Mouse (Mus musculus): ENCODE data around the gene Hist1h4b.
A peak's percentile ranks its signal among the peaks of the same experiment; 100 is the strongest.
"Not testable (repeated sequence)": the region's sequence is repeated elsewhere in the genome, so short reads cannot be mapped to it uniquely, and the experiment has no call there.

Hist1h4b gene

DNA sequence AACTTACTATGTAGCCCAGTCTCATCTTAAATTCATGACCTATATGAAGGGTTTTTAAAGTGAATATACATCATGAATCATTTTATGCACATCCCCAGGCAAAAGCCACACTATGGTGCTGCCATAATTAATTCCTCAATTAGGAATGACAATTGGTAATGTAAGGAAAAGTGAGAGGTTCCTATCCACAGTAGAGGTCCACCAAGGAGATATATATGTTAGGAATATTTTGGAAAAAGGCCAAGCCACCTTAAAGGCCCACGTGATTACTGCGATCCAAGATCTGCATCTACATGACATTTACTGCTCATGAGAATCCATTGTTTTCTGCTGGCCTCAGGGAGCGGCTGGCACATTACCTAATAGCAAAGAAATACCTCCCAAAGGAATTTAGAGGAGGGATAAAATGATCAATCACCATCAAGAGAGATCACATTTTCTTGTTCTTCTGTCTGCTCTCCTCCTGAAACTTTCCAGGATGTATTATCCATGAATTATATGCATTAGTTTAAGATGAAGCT is 2.5 kb downstream of the Hist1h4b start:
- DNase-seq, result no peak

DNA sequence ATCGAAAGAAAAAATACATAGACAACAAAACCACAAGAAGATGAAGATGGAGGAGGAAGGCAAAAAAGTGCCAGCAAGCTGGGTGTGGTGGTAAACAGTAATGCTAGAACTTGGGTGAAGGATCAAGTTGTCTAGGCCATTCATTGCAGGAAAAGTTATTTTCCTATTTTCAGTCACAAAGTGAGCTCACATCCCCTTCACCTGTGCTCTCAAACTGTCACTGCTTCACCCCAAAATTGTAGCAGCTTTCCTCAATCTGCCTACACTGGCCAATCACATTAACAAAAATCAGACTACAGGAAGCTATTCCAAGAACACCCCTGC is 3.1 kb downstream of the Hist1h4b start:
- DNase-seq, result peak in 1 of 2 experiments; percentile 34

DNA sequence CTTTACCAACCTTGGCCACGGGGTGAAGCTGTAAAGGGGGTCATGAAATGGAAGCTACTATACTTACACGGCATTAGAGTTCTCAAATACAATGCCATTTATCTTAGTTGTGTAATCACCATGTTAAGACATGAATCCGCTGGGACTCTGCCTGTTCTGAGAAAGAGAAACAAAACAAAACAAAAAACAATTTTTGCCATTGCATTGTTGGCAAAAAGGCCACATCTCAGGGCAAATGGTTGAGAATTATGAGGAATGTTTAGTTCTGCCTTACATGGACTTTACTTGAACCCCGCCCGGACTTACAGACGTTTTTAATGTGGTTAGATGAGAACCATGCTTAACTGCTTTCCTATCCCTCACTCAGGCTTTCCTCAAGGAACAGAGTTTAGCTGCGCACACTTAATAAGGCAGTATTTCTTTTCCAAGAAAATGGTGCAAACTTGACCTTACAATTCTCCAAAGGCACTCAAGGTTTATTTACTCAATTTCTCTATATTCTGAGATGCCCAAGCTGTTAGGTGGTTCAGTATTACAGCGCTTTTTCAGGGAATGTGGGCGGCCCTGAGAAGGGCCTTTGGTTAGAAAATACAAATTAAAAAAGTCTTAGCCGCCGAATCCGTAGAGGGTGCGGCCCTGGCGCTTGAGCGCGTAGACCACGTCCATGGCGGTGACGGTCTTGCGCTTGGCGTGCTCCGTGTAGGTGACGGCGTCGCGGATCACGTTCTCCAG is 3.6 kb downstream of the Hist1h4b start:
- DNase-seq, result peak in 1 of 2 experiments; percentile 63

DNA sequence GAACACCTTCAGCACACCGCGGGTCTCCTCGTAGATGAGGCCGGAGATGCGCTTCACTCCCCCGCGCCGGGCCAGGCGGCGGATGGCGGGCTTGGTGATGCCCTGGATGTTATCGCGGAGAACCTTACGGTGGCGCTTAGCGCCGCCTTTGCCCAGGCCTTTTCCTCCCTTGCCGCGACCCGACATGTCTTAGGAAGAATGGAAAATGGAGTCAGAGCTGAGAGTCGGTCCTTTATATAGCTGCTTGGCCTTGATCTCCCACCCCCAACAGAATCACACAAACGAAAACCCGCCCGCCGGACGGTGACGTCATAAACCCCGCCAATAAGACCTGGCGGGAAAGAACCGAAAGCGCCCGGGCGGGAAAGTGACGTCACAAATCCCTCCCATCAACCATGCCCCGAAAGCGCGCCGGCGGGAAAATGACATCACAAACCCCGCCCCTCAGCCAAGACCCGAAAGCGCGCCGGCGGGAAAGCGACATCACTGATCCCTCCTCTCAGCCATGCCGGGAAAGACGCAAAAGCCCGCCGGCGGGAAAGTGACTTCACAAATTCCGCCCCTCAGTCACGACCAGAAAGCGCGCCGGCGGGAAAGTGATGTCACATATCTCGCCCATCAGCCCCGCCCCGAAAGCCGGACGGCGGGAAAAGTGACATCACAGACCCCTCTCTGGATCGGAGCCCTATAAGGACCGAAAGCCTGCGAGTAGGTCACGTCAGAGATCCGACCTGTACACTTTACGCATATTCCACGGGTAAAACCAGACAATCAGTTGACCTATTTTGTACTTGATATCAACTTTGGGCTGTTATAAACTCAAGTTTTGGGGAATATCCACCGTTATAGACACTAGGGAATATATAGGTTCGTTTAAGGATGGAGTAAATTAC is 4.4 kb downstream of the Hist1h4b start, which contains the start of gene Hist1h4a:
Gene Hist1h4a, minus strand, starts transcription at position 259 of the 893 bp plus-strand sequence.
- DNase-seq, result peak; percentile 98

GRCm38 (mm10) chr13:23761871-23762821 is 5.3 kb downstream of the Hist1h4b start, which contains the start of gene Hist1h3a:
Gene Hist1h3a, minus strand, starts transcription at chr13:23762386.
- peak; percentile 61 to 72 for DNase-seq

DNA sequence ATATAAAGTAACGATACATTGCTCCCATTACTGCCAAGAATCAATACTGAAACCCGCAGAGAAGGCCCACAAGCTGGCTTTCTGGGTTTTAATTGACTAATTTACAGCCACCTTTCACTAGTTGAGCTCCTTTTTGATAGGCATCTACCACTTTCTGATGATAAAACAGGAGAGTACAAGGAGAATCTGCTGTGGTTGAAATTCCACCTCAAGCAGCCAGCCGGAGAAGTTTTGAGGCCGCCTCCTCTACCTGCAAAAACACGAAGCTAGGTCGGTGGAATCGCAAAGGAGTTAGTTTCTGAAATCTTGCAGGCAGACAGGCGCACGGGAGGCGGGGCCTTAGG is 6.4 kb downstream of the Hist1h4b start:
- DNase-seq, result no peak

DNA sequence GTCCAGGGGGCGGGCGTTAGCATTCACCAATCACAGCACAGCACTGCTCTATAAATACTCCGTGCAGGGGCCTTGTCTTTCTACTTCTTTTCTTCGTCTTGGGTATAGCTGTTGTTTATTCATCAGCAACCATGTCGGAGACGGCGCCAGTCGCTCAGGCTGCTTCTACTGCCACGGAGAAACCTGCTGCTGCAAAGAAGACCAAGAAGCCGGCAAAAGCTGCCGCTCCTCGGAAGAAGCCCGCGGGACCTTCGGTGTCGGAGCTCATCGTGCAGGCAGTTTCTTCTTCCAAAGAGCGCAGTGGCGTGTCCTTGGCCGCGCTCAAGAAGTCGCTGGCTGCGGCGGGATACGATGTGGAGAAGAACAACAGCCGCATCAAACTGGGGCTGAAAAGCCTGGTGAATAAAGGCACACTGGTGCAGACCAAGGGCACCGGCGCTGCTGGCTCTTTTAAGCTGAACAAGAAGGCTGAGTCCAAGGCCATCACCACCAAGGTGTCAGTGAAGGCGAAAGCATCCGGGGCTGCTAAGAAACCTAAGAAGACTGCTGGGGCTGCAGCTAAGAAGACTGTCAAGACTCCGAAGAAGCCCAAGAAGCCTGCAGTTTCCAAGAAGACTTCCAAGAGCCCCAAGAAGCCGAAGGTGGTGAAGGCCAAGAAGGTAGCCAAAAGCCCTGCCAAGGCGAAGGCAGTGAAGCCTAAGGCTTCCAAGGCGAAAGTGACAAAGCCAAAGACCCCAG is 6.9 kb downstream of the Hist1h4b start, which contains the start of gene Hist1h1a:
Gene Hist1h1a, plus strand, starts transcription at position 81 of the 738 bp plus-strand sequence.
- DNase-seq, result peak; percentile 88 to 90

- no peak for DNase-seq
Observed at GRCm38 (mm10) chr13:23764324-23765171, 7.7 kb downstream of the Hist1h4b start.

DNA sequence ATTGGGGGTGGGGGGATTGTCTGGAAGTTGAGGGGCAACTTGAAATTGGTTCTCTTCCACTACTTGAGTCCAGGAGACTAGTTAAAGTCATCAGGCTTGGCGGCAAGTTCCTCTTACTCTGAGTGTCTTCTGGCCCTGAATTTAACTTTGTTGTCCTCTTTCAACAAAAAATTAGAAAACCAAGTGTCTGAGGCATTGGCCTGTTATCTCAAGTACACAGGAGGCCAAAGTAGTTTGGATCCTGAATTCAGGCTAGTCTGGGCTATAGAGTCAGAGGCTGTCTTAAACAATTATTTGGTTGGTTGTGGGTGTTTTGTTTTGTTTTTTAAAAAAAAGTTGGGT is 8.3 kb downstream of the Hist1h4b start:
- DNase-seq, result no peak

- no peak for DNase-seq
Observed at GRCm38 (mm10) chr13:23766772-23767171, 10.0 kb downstream of the Hist1h4b start.

DNA sequence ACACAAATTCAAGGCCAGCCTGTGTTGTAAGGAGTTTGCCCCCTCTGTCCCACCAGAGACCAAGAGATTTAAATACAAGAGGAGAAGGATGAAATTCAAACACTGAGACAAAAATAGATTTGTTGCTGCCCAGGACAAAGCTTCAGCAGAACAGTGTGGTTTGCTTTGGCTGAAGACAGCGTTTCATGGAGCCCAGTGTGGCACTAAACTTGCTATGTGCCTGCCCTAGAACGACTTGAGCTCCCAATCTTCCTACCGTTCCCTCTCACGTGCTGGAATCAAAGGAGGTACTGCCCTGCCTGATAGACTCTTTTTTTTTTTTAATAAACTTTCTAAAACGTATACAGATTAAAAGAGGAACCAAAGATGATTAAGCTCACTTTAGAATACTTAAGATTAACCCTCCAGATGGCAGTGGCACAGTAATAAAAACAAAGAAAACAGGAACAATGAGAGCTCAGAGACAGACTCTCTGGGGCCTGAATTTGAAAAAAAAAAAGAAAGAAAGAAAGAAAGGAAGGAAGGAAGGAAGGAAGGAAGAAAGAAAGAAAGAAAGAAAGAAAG is 12.1 kb downstream of the Hist1h4b start:
- no peak for DNase-seq

DNA sequence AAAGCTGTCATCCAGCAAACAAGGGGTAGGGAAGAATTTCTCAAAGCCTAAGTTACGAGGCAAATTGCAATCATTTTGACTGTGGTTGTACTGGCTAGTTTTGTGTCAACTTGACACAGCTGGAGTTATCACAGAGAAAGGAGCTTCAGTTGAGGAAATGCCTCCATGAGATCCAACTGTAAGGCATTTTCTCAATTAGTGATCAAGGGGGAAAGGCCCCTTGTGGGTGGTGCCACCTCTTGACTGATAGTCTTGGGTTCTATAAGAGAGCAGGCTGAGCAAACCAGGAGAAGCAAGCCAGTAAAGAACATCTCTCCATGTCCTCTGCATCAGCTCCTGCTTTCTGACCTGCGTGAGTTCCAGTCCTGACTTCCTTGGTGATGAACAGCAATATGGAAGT is 12.8 kb downstream of the Hist1h4b start, which contains the start of gene Trim38:
Gene Trim38, plus strand, starts transcription at position 301 of the 400 bp plus-strand sequence.
- not testable (repeated sequence) for DNase-seq

- DNase-seq, result no peak
Observed at GRCm38 (mm10) chr13:23772561-23773313, 15.9 kb downstream of the Hist1h4b start.

DNA sequence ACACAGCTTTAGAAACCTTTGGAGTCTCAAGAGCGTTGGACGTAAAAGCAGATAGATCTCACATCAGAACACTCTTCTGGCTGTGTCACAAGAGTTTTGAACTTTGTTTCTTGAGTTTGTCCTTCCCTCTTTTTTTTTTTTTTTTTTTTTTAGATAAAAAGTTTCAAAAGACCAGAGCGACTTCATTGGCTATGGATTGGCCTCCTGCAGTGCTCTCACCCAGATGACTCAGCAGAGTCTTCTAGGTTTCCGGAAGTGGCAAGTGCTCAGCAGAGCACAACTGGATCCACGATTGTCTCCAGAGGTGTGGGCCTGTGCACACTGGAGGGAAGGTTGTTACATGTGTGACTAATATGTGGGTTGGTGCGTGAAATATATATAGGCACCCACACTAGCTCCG is 21.5 kb downstream of the Hist1h4b start:
- DNase-seq, result no peak

GRCm38 (mm10) chr13:23779025-23779424 is 22.2 kb downstream of the Hist1h4b start:
- no peak for DNase-seq

DNA sequence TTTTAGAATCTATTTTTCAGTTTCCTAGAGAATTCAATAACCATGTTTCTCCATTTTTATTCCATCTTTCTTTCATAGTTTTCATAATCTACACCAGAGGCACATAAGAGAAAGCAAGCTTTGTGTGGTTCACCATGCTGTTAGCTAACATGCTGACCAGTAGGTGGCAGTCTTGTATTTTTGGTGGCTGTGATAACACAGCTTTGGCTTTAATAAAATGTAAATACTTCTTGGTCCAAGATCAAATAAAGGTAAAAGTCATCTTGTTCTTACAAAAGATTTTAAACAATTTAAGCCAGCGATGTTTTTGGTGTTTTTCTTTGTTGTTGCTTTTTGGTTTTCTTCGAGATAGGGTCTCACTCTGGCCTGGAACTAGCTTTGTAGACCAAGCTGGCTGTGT is 35.7 kb downstream of the Hist1h4b start:
- peak in 1 of 2 experiments; percentile 11 for DNase-seq

DNA sequence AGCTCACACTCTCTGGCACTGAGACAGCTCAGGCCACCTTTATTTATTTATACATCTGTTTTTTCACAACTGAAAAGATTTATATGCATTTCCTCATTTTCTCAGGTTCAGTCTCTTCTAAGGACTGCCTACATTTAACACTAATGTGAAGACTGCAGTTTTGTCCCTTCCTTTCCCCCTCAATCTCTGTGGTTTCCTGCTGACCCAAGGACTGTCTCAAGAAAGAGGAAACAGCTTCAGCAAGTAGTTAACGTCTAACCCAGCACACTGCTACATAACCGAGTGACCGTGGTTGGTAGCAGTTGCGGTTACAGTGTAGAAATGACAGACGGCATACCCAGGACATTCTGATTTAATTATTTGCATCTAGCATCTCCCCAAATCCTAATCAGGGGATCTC is 42.6 kb downstream of the Hist1h4b start:
- no peak for DNase-seq

GRCm38 (mm10) chr13:23804532-23804931 is 47.7 kb downstream of the Hist1h4b start:
- DNase-seq, result no peak

DNA sequence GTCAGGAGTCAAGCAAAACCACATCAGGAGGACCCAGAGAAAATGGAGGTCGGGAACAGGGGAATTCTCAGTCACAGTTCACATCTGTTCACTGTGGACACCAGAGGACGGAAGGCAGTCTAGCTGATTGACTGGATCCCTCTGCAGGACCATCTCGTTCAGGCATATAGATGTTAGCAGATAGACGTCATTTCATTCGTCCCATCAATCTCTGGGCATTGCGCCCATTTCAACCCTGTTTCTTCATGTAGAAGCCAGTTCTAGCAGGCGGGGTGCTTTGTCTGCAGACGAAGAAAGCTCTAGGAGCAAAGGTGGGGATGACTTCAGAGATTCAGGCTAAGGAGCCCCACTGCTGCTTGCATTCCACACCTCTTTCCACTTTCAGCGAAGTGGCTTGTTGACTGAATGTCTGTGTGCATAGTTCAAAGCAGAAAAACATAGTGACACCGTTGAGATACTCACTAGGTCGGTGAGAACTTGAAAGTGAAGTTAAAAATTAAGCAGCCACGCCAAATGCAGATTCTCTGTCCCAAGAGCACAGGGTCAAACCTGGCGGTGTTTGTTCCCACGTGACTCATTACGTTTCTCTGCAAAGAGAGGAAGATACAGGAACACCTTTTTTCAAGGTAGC is 49.7 kb downstream of the Hist1h4b start, which contains the start of gene Slc17a2:
Gene Slc17a2, plus strand, starts transcription at position 572 of the 631 bp plus-strand sequence.
- no peak for DNase-seq

Measured in thymus, postnatal 36 days (tissue).